Mouse (Mus musculus) lung, adult 2 months (tissue): ENCODE data around the gene Sacm1l.

ENCODE experiments used
- CTCF ChIP-seq: fragments of 200-500 bp; IDR thresholded peaks from 2 replicates; pipeline ENCODE4 v1.5.1; 2011; ENCODE audit warnings: mild to moderate bottlenecking, low read length, control low read depth; ENCODE audit not compliant: insufficient read depth
- POLR2A ChIP-seq: fragments of 200-500 bp; IDR thresholded peaks from 2 replicates; pipeline ENCODE4 v1.6.1; 2011; ENCODE audit warnings: low read depth, mild to moderate bottlenecking, control low read depth, low read length, borderline replicate concordance; ENCODE audit errors: extremely low read depth

GRCm38 (mm10) chr9:123631666-123632065, 102.1 kb downstream of the Sacm1l start:
- TF ChIP-seq CTCF (no peak), POLR2A (no peak)
